Mouse (Mus musculus) liver, postnatal 0 days (tissue): ENCODE data around the gene Anapc13.

Experiments used
- CTCF ChIP-seq: sonication (generic); IDR thresholded peaks from 2 replicates; pipeline ENCODE4 v1.5.1; 2016; ENCODE audit warnings: antibody characterized with exemption, low read depth
- EP300 ChIP-seq: IDR thresholded peaks from 2 replicates; pipeline ENCODE4 v1.6.1; 2016; ENCODE audit warnings: antibody characterized with exemption, low read depth, mild to moderate bottlenecking

DNA sequence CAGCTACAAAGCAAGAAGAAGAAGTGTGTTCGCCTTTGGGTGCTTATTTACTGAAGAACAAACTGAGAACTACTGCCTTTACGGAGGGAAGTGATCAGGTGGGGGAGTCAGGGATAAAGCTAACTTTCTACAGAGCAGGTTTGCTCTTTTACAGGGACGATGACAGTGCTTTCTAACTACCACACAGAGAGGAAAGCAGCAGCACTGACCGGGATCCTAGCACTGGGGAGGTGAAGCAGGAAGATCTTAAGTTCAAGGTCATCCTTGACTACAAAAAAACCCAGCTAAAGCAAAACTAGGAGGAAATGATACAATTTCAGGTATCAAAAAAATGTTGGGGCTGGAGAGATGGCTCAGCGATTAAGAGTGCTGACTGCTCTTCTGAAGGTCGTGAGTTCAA, 3.2 kb upstream of the Anapc13 start:
- TF ChIP-seq EP300 (no peak), CTCF (no peak)
